Mouse (Mus musculus): ENCODE measurements at regions not wholly inside any gene's neighbourhood (a gene's known extent, or its start where the extent isn't known, plus 50 kb on each side); places are given as distances from the start of the nearest gene placed in this dataset.

DNA sequence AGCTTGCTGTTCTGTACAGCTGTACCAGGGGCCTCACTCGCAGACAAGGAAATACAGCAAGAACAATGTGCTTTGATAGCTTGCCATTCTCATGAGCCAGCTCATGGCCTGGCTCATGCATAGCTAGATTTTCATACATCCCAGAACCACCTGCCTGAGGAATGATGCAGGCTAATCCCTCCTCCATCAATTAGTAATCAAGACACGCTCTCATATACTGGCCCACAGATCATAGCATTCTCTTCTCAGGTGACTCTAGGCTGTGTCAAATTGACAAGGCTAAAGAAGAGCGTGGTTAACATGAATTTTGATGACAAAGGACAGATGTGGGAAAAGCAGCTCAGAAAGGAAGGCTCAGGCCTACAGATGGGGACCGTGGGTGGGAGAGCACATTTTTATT is 93.3 kb upstream of the Pfkp start:
- no peak for TF ChIP-seq POLR2A (IDR thresholded peaks at IDR 0.05; ENCODE audit: borderline replicate concordance, extremely low read depth, insufficient read depth, insufficient read length, poor library complexity, severe bottlenecking)
- no peak for TF ChIP-seq CTCF (IDR thresholded peaks at IDR 0.05; ENCODE audit: borderline replicate concordance, extremely low read depth, insufficient read depth, insufficient read length)
